Mouse (Mus musculus) c-Kit-positive CD71-positive TER-119-negative erythroid progenitor cells, embryonic 14.5 days (primary cell): ENCODE measurements at regions not wholly inside any gene's neighbourhood (a gene's known extent, or its start where the extent isn't known, plus 50 kb on each side); places are given as distances from the start of the nearest gene placed in this dataset.

ENCODE experiments used
- DNase-seq: peaks from one replicate; pipeline ENCODE4 v3.0.0-alpha.2; 2013; ENCODE audit warnings: low read depth

DNA sequence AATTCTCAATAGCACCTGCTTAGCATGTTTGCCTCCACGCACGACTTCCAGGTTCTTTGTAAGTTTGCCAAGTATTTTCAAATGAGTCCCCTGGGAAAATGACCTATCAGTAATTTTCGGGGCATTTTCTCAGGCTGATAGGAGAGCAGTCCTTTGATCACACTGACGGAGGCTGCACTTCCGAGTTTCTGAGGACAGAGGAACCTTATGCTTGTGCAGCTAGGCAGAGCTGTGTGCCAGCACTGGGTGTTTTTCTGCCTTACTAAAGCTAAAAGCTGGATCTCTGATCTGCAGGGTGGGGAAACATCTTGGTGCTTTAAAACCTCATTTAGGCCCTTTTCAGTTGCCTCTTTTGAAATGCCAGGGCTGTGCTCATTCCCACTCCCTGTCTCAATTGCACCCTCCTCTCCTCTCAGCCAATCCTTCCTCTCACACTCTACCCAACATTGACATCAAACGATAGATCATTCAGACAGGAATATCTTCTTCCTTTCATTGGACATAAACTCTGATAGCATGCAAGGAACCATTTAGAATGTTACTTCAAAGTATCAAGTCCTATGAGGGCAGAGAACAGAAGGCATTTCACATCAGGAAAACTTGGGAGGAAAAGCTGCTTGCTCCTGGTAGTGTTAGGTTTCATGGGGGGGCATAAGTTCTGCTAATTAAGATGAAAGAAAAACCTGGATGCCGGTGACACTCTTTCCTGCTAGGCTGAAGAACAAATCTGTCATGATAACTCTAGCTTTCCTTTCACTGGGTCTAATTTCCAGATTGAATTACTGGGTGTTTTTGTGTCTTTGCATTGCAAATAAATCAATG lies 95.3 kb downstream of the Lurap1l start:
- DNase-seq = no peak

DNA sequence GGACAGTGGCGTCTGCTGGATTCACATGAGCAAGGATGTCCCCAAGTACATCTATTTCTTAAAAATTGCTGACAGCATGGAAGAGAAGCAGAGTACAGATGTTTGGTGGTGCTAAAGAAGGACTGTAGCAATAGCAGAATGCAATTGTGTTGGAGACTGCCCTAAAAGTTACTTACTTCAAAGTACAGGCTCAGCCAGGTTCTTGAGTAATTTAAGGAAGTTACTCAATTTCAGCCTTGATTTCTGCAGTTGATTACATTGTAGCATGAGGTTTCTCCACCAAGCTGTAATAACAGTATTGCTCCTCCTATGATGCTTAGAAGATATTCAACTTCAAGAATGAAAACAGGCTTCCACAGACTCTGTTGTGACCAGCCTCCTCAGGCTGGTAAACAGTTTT lies 96.1 kb downstream of the Lurap1l start:
- DNase-seq = no peak

DNA sequence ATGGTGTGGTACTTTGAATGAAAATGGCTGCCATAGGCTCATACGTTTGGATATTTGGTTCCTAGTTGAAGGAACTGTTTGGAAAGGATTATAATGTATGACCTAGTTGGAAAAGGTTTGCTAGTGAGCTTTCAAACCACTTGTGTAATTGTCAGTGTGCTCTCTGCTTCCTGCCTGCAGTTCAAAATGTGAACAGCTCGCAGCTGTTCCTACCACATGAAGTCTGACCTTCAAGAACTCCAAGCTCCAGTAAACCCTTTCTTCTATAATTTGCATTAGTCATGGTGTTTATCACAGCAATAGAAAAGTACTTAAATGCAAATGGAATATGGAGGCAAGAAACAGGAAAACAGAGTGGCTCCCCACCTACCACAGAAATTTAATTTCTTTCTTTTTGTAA lies 111.4 kb downstream of the Lurap1l start:
- DNase-seq = no peak

DNA sequence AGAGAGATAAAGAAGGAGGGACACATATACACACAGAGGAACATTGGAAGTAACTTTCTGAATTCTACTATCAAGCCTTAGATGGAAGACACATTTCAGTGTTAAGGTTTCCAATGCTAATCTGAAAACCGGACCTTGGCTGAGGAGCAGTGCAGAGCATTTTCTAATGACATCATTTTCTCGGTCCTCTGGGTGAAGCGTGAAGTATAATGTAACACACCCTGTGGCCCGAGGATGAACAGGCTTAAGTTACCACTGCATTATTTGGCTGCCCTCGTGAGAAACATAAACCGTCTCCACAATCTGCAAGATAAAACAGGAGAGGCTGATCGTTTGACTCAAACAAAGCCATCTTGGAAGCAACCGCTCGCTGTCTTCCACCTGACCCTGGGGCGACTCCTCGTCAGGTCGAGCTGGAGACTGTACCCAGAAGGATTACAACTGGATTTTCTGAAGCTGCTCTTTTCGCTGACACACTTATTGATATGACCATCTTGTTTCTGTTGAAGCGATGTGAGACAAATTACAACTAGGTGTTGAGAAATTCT lies 113.1 kb downstream of the Lurap1l start:
- DNase-seq = no peak

DNA sequence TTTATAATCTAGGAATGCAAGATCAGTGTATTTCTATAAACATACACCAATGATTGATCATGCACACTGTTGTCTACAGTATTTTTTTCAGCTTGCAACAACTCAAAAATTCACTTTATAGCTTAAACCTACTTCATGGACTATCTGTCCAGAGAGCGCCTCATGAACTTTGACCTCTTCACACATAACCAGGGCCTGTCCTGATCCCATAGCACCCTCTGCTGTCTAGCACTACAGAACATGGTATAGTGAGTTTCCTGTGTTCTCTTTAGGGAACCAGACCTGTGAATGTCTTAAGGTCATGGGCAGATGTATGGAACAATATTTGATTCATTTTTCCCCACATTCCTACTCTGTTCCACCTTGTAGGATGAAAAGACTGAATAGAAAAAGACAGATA lies 117.1 kb downstream of the Lurap1l start:
- DNase-seq = no peak

DNA sequence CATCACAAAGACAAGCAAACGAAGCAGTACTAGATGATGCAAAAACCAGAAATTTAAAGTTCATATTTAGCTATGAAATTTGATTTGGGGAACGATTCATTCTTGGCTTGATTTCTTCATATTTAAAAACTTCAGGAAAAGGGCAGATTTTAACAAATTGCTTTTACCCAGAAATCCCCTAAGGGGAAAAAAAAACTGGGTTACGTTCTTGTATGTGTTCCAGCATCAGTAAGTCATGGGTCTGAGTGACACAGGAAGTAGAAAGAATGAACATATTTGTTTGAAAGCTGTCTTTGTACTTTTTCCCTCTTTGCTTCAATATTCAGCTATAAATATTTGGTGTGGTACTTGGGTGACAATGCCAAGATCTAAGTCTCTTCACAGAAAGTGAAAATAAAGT lies 120.2 kb downstream of the Lurap1l start:
- no peak for DNase-seq

DNA sequence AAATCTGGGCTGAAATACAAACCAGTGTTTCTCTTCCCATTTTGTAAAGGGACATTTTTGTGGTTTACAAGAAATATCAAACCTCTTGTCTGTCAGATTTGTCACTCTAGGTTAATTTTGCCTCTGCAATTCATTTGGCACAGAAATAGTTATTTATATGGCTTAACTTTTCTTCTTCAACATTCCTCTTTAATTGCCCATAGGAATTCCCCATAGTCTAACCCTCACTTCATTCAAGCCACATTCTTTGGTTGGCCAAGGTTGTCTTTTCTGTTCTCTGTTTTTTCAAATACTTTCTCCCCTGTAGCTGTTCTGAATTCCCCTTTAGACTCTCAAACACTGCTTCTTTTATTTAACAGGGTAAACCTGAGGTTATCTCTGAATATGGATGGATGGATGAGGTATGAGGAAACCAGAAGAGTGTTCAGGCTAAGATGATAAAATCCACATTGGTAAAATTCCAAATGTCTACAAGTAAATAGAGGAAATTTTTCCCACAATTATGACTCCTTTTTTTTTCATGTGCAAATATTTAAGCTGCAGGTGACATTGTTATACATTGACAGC lies 127.0 kb downstream of the Lurap1l start:
- DNase-seq = no peak

DNA sequence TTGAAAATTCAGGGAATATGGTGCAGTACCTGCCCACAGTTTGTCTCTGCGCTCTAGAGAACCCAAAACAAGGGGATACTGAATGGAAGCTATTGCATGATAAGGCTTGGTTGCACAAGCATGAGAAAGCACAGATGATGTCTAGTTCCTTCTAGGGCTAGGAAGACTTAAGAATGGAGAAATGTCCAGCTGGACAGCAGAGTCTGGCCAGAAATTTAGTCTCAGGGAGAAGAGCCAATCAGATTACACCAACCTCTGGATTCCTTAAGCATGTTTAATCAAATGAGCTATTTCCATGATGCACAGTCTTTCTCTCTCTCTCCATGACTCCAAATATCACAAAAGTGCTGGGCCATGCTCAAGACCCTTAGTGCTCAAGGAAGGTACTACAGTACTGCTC lies 147.8 kb downstream of the Lurap1l start:
- DNase-seq = no peak

DNA sequence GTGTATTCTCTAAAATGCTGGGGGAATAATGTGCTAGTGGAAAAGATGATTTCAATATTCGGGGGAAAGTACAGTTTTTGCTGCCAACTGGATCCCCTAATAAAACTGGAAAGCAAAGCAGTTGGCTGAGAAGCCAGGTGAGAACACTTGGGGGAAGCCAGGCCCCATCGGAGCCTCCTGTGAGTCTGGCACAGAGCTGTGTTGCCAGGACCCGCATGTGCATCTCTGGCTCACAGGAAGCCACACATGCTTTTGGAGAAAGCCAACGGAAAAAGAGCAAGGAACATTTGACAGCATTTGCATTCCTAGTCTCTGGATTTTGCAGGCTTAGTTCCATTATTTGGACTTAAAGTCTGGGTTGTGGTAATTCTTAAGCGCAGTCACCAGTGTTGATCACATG lies 148.4 kb downstream of the Lurap1l start:
- DNase-seq = no peak

DNA sequence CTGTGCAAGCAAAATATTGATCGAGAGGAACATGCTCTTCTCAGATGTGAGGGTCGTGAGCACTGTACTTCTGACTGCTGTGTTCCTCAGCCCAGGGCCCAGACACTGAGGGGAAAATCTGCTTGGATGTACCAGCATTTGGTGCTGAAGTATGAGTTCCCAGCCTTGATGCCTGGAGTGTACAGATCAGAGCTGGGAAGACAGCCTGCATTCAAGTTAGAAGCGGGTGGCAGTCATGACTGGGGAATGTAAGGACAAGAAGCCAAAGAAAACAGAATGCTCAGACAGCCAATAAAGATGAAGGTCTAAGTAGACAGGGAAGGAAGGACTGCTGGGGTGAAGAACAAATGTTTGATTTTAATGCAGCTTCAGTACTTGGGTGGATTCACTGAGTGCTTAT lies 148.9 kb downstream of the Lurap1l start:
- no peak for DNase-seq

DNA sequence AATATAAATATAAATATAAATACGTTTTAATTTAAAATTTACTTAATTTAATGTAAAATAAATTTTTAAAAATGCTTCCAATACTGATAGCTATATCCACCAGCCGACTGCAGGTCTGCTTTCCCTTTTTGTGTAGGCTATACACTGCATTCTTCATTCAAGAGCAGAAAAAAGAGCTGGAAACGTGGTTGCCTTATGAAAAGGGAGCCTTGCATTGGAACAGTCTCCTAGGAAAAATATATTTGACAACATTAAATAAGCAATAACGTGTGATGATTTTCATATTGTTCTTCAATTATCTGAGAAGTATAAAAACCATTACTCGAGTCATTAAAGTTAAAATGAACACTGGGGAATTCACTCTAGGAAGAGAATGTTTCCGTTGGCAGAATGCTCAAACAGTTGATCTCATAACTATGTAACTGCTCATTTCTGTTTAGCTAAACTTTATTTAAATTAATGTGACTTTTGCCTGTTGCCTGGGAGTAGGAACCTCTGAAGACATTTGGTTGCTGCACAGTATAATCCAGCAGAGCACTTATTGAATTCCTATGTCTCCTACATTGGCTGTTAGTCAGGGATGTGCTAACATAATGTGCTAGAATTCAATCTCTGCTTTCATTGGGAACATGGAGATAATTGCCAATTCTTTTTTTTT lies 172.0 kb downstream of the Lurap1l start:
- DNase-seq = no peak

DNA sequence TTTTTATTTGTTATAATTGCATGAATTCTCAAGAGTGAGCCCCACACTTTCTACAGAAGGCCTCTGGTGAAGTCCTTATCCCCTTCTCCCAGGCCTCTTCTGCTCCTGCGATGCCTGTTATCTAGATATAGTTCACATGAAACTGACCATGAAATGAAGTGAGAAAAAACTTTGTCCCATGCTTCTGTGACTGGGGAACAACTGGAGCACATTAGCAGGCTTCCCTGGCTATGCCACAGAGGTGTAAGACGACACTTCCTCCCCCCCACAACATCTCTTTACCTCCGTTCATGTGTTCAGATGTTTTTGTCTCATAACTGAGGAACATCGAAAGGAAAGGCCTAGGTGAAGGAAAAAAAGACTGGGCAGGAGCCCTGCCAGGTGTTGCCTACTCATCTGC lies 174.7 kb downstream of the Lurap1l start:
- DNase-seq = no peak

DNA sequence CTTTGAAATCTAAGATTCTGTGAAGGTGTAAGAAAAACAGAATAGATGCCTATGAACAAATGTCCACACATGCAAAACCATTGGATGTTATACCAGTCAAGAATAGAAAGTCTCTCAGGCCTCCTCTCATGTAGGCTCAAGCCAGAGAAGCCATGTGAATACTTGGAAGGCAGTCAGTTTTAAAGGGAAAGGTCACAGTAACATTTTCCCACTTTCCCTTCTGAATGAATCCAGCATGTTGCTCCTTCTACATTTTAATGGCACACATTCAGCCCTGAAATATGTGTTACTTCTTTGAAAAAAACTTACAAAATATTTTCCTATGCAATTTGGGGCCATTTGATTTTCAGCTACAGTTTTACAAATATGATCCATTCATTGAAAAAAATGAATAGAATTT lies 186.1 kb downstream of the Lurap1l start:
- no peak for DNase-seq

DNA sequence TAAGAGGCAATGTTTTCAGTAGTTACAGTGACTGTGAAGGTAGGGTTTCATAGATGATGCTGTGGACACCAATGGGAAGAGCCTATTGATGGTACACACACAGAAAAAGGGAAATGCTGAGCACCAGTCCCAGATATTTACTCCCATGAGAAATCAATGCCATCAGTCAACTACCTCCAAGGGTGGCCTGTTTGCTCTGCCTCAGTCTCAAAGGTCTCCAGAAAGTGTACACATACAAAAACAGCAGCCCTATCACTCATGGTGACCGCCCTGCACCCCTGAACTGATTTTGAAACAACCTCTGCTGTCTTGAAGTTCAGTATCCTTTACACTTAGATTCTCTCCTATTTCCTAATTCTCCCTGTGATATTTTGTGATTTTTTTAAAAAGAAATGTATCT lies 187.2 kb downstream of the Lurap1l start:
- DNase-seq = no peak

DNA sequence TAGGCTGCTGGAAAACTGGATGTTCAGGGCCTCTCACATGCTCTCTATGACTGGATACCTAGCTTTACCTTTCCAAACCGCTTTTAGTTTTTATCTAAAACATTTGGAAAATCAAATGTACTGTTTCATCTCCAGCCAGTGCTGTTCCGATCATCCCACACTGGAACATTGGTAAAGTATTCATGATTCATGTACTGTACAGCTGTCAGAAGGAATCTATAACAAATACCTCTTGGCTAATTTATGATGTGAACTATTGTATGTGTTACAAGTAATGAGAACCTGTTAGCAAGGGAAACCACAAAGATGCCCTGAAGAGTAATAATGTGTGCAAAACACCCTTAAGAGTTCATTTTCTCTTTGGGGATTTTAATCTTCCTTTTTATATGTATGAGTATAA lies 190.6 kb downstream of the Lurap1l start:
- no peak for DNase-seq

DNA sequence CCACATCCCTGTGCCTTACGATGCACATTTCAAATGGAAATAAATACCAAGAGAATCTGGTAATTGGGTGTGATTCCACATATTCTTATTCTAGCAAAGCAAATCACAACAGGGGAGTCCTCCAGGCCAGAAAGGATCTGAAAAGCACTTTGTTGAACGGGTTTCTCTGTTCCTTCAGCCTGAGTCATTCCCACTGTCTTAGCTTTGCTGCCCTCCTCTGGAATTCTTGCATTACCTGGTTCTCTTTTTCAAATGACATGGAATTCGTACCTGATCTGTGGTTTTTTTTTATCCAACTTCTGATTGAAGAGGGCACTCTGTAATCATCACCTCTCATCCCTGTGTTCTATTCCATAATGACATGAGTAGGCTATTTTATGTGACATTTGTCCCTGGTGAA lies 200.9 kb downstream of the Lurap1l start:
- DNase-seq = no peak

DNA sequence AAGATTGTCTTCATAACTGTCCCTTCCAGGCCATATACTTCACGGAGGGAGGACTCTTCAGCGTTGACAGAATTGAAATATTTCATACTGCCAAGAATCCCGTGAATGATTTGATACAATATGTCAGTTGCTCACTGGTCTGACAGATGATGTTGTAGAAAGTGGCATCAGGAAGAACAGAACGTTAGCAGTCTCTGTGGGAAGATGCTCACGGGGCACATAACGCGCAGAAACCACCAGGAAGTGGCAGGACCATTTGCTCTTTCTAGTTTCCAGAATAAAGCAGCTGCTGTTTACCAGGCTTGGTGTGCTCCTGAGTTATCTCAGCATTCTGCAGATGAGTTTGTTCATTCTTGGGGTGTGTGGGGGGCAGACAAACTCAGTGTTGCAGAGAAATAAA lies 206.0 kb downstream of the Lurap1l start:
- no peak for DNase-seq

DNA sequence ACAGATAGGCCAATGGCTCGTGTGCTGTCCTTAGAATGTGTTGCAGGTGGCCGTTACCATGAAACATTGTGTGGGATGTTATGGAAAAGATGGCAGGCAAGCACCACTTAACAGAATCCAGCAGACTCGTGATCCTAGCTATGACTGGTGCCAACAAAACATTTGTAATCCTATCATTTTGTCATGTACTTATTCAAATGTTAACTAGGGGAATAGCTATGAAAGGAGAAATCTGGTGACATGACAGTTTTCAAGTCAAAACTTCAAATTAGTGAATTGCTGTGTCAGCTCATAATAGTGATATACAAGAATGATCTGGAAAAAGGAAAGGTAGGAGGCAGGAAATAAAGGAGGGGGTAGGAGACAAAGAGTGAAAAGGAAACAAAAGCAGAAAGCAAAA lies 213.7 kb downstream of the Lurap1l start:
- no peak for DNase-seq

DNA sequence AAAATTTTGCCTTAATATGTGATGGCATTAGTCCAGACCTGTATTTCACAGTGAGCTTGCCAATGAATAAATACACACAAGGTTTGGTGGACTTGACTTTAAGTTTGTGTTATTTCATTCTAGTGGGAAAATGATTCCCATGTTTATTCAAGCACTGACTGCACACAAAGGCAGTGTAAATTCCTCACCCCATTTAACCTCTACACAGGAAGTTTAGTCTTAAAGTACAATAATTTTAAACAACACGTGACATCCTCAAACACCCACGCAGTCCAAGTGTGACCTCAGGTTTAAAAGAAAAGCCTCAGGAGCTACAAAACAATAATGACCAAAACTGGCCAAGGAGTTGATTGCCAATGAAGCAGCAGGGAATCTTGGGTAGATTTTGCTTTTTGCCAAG lies 219.4 kb downstream of the Lurap1l start:
- DNase-seq = no peak

DNA sequence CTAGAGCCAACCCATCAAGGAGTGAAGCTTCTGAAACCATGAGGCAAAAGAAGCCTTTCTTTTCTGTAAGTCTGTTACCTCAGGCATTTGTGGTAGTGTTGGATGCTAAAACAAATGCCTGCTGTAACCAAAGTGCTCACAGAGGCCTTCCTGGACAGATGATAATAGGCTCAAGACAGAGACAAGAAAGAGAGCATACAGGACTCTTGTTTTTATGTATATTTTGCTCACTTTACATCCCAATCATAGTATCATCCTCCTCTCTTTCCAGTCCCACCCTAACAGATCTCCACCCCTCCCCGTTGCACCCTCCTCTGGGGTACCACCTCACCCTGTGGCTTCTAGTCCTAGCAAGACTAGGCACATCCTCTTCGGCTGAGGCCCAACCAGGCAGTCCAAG lies 262.7 kb downstream of the Lurap1l start:
- DNase-seq = no peak

DNA sequence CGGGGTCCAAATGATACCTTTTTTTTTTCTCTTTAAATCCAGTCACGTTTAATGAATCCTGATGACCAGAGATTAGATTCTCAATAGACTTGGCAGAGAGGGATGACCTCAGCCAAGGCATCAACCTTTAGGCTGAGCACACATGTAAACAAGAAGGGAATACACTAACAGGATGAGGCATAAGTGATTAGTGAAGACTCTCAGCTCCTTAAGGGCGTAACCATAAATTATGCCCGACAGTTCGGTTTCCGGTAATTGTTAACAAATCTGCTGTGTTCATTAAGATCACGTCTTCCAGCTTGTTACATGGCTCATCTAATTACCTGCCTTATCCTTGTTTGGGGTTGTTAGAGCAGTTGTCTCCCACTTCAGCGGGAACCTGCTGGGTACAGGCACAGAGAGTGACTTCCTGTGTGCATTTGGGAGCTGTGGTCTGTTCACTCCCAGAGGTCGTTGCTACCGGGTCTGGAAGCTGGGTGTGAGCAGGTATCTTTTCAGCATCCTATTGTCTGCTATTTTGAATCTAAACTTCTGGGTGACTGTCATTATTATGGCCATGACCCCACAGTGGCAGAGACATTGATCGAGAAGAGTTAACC lies 265.1 kb downstream of the Mpdz start:
- DNase-seq = no peak

DNA sequence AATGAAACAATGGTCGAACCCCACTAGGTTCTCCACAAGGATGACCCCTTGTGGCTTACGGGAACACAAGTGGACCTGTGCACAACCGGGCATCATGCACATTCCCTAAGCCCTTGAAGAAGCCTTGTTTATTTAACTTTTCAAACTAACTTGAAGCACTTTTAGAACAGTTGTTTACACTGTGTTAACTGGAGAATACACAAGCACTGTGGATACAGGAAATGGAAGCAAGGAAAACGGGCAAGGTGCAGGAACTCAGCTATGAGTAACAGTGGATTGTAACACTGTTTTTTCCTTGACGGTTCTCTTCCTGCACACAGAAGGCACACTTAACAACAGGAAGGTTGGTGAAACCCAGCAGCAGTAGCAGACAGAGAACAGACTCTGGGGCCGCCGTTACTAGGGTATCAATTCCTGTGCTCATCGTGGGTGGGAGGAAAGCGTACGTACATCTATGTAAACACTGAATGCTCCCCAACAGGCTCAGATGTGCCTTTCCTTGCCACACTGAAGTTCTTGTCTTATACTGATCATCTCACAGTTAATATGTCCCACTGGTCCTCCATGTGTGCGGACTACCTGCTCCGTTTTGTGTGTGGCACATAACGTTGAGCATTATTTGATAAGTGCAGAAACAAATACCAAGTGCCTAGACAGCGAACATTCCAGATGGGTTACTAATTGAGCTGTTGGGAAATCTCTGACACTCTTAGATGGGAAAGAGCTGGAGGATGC lies 264.4 kb downstream of the Mpdz start:
- no peak for DNase-seq
